Mouse (Mus musculus) heart, adult 10 weeks (tissue): Measurements from ENCODE around the gene Tuft1. TPM values are rescaled to one million over a fixed set of nuclear protein-coding genes. Genes with fewer than 3 reads are reported as not detected.

Experiments used
- polyA plus RNA-seq: library from polyadenylated mRNA; stranded (reverse); fragments of 350-450 nt; fragmentation: Illumina TruSeq; extraction: RNeasy Lipid Tissue Mini Kit (QIAGEN cat#74804); gene quantifications from one replicate; pipeline ENCODE4 v1.2.3, GENCODE M21; 2014; ENCODE audit warnings: low read depth, low replicate concordance

The Tuft1 gene
- polyA plus RNA-seq, result 1.9 TPM

GRCm38 (mm10) chr3:94658740-94659095 is at the start of gene Tuft1:
Tuft1 (minus strand) TSS chr3:94658872.

GRCm38 (mm10) chr3:94693329-94693825 is 34.7 kb upstream of the Tuft1 start, which contains the start of gene Selenbp2:
Selenbp2 (plus strand) TSS chr3:94693556.

GRCm38 (mm10) chr3:94642495-94643162 is 16.0 kb downstream of the Tuft1 start, which contains the start of gene Gm10972:
Gm10972 (plus strand) TSS chr3:94643112.

GRCm38 (mm10) chr3:94582456-94582891 is 76.2 kb downstream of the Tuft1 start, which contains the start of gene Snx27:
Snx27 (minus strand) TSS chr3:94582716.

Other genes starting within 250 kb of the Tuft1 start
- gene Tdrkh, start 245.6 kb downstream of the Tuft1 start, polyA plus RNA-seq, result 7.4 TPM
- 93.0 TPM for gene Mrpl9, start 215.6 kb downstream of the Tuft1 start, polyA plus RNA-seq
- not detected for gene Oaz3, start 215.0 kb downstream of the Tuft1 start, polyA plus RNA-seq
- not detected for gene Celf3, start 180.6 kb downstream of the Tuft1 start, polyA plus RNA-seq
- 2.4 TPM for gene Riiad1, start 178.5 kb downstream of the Tuft1 start, polyA plus RNA-seq
- 20.0 TPM for gene Snx27, start 76.2 kb downstream of the Tuft1 start, polyA plus RNA-seq
- not detected for gene Gm10972, start 15.8 kb downstream of the Tuft1 start, polyA plus RNA-seq
- 3.5 TPM for gene Selenbp2, start 34.7 kb upstream of the Tuft1 start, polyA plus RNA-seq
- 0.42 TPM for gene Cgn, start 127.6 kb upstream of the Tuft1 start, polyA plus RNA-seq
- gene Pogz, start 178.7 kb upstream of the Tuft1 start, polyA plus RNA-seq, result 12.5 TPM
- 214 TPM for gene Psmb4, start 228.1 kb upstream of the Tuft1 start, polyA plus RNA-seq